Mouse (Mus musculus): ENCODE measurements around the gene Lsamp. TPM values are rescaled to one million over a fixed set of nuclear protein-coding genes. Genes with fewer than 3 reads are reported as not detected.
A peak's percentile ranks its signal among the peaks of the same experiment; 100 is the strongest.

Lsamp gene
- polyA plus RNA-seq, 1 experiment from 2014 or later: not detected

DNA sequence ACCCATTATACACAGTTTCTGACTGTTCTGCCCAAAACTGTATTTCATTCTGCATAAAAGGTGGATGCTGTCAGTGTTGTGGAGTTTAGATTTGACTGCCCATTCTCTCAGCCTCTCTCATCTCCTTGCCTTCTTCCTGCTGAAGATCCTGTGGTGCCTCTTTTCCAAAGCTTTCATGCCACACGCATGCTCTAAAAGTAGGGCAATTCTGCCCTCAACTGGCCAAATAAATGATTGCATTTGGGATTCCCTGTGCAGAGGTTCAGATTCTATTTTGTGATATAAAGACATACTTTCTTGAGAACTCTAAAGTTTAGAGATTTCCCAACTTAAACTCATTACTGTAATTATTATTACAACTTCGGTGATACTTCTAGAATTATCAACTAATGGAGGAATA lies 1260.5 kb downstream of the Lsamp start:
- DNase-seq (ENCODE audit: low read depth, low spot score) (no peak), ATAC-seq (no peak)
- H3K27me3 ChIP-seq: peaks cover 4% of the 10 kb centered on the region
- CTCF ChIA-PET: interaction anchor here (1.4 kb wide), 1 partner anchor 979 kb away, joined by 3 read pairs; no protein-coding TSS in a partner anchor
- peak; percentile 59 for TF ChIP-seq CTCF (IDR thresholded peaks at IDR 0.05)
- in situ Hi-C loops (cut with MboI; ENCODE audit: low pct_unique_long_range_greater_than_20kb): loop anchor here (10.0 kb wide), 1 partner anchor 780 kb away; no protein-coding TSS in a partner anchor
- POLR2A ChIA-PET: no interaction called here

DNA sequence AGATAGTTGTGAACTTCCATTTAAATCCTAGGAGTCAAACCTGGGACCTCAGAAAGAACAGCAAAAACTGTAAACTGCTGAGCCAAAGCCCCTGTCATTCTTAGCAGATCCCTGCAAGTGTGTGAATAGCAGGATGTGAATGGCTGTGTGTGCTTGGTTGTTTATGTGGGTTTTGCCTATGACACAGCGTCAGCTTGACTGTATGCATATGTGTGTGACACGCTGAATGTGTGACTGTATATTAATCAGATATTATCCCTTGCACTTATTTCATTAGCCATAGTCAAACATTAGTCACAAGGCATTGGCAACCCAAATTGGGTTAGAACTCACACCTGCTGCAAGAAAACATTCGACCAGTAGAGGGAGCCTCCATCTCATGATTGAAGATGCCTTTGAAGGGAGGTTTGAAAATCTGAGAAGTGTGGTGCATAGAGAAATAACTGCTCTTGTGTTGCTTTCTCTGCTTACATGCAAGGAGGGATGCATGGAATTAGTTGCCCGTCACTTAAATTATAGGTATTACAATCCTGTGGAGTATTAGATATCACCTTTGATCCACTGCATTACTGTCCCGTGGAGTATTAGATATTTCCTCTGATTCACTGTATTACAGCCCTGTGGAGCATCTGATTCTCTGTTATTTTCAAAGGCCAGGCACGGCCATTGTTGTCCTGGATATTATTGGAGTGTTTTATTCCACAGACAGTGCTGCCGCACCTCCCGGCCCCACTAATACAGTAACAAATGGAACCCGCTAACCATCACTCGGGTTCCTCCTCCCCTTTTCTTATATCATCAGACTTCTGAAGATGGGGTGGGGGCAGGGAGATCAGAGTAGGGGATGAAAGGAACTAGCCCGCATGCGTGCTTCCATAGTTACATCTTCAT lies 1274.2 kb downstream of the Lsamp start:
- ChIA-PET POLR2A (no interaction called here), CTCF (no interaction called here)
- in situ Hi-C loops (cut with MboI; ENCODE audit: low pct_unique_long_range_greater_than_20kb): loop anchor here (10.0 to 25.0 kb wide), 2 partner anchors 576 to 904 kb away; no protein-coding TSS in a partner anchor
- ATAC-seq (peak; percentile 51), DNase-seq (ENCODE audit: low read depth, low spot score) (no peak)
- H3K27me3 ChIP-seq: no peaks in the 10 kb centered on the region
- peak; percentile 71 for TF ChIP-seq CTCF (IDR thresholded peaks at IDR 0.05)

DNA sequence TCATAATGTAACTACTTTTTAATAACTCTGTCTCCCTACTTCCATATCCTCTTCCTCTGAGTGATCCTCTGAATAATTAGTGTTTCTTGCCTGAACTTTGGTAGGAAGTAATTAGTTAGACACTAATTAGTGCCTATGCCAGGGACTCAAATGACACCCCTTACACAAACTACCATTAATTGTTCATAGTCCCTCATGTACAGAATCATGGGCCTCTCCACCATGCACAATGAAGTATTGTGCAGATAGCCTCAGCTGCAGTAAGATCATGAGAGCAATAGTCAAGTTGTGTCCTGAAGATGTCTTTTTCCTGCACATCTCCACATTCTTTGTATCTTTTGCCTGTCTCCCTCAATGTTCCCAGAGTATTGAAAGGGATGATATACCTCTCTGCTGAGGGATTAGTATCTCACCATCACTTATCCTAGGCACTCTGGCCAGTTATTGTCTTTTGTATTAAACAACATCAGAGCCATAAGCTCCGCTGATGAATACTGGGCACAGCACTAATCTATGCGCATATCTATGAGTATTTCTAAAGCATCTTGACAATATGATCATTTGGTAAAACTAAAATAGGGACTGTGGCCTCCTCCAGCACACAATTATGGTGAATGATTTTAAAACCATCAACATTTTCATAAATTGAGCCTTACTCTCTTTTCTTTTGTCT lies 1292.0 kb downstream of the Lsamp start:
- no peak for TF ChIP-seq CTCF (IDR thresholded peaks at IDR 0.05)
- DNase-seq (ENCODE audit: low read depth, low spot score): no peak
- no peak for ATAC-seq
- H3K27me3 ChIP-seq: no peaks in the 10 kb centered on the region
- ChIA-PET POLR2A (interaction anchor here (0.6 kb wide), 1 partner anchor 1672 kb away, joined by 3 read pairs; no protein-coding TSS in a partner anchor), CTCF (no interaction called here)
- in situ Hi-C loops (cut with MboI; ENCODE audit: low pct_unique_long_range_greater_than_20kb): no loop called here

- POLR2A ChIA-PET: no interaction called here
- in situ Hi-C loops (cut with MboI; ENCODE audit: low pct_unique_long_range_greater_than_20kb): no loop called here
- no peak for DNase-seq (ENCODE audit: low read depth, low spot score)
Measured at GRCm38 (mm10) chr16:41317992-41318391, 1333.8 kb downstream of the Lsamp start.

GRCm38 (mm10) chr16:41343431-41343830 lies 1359.3 kb downstream of the Lsamp start:
- no peak for DNase-seq (ENCODE audit: low read depth, low spot score)
- ChIA-PET CTCF (no interaction called here), POLR2A (no interaction called here)
- in situ Hi-C loops (cut with MboI; ENCODE audit: low pct_unique_long_range_greater_than_20kb): no loop called here
- no peaks in the 10 kb centered on the region for H3K27me3 ChIP-seq
- TF ChIP-seq CTCF (IDR thresholded peaks at IDR 0.05): no peak
- no peak for ATAC-seq

More at GRCm38 (mm10) chr16:41317992-41318391, 1333.8 kb downstream of the Lsamp start:
- no peak for ATAC-seq
- CTCF ChIA-PET: no interaction called here
- no peak for TF ChIP-seq CTCF (IDR thresholded peaks at IDR 0.05)
- H3K27me3 ChIP-seq: no peaks in the 10 kb centered on the region

DNA sequence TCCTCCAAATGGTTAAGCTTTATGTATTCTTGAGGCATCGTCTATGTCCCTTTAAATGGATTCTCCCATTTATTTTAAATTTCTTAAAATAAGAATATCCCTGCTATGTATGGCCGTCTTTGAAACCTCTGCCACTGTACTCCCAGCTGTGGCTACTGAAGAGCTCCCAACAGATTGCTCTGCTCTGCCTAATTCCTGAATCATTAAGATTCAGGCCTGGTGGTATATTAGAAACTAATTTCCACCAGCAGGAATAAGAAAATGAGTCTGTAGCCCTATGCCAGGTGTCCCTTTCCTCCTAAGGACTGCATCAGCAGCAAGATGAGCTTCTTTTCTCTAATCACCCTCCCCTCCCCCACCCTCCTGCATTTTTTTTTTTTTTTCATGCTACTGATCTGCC lies 1381.0 kb downstream of the Lsamp start:
- DNase-seq (ENCODE audit: low read depth, low spot score) (no peak), ATAC-seq (no peak)
- no peak for TF ChIP-seq CTCF (IDR thresholded peaks at IDR 0.05)
- H3K27me3 ChIP-seq: peaks cover 2% of the 10 kb centered on the region
- ChIA-PET POLR2A (no interaction called here), CTCF (no interaction called here)
- in situ Hi-C loops (cut with MboI; ENCODE audit: low pct_unique_long_range_greater_than_20kb): no loop called here

DNA sequence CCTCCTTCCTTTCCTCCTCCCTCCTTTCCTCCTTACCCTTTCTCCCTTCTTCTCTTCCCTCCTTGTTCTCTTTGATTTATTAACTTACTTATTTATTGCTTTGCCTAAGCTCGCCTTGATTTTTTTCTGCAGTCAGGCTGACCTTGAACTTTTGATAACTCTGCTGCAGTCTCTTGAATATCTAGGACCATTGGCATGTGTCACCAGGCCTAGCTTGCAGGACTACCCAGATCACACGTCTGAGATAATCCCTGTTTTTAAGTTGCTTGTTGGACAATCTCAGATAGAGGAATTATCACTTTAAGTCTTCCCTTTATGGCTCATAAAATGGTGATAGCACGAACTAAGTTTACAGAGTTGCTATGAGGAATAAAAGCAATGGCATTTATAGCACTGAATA lies 1399.5 kb downstream of the Lsamp start:
- DNase-seq (ENCODE audit: low read depth, low spot score) (no peak), ATAC-seq (no peak)
- in situ Hi-C loops (cut with MboI; ENCODE audit: low pct_unique_long_range_greater_than_20kb): no loop called here
- CTCF ChIA-PET: no interaction called here
- no peaks in the 10 kb centered on the region for H3K27me3 ChIP-seq
- POLR2A ChIA-PET: no interaction called here
- no peak for TF ChIP-seq CTCF (IDR thresholded peaks at IDR 0.05)

GRCm38 (mm10) chr16:41384288-41384687 lies 1400.1 kb downstream of the Lsamp start:
- DNase-seq (ENCODE audit: low read depth, low spot score) (no peak), ATAC-seq (no peak)
- CTCF ChIA-PET: no interaction called here
- POLR2A ChIA-PET: no interaction called here
- in situ Hi-C loops (cut with MboI; ENCODE audit: low pct_unique_long_range_greater_than_20kb): no loop called here
- TF ChIP-seq CTCF (IDR thresholded peaks at IDR 0.05): no peak
- H3K27me3 ChIP-seq: no peaks in the 10 kb centered on the region

DNA sequence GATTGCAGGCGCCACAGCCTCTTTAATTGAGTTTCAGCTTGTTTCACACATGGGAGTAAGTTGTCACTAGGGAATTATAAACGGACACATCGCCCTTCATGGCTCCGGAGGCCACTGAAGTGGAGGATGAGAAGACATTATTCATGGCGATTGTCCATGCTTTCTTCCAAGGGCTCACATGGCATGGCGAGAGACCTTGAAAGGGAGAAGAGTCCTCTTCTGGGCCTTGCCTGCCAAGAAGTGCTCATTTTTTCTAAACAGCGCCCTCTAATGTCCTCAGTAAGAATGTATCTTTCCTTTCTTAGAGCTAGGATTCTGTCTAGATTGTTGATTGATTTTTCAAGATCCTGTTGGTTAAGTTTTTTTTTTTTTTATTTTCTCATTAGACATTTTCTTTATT lies 1424.7 kb downstream of the Lsamp start:
- DNase-seq (ENCODE audit: low read depth, low spot score): no peak
- TF ChIP-seq CTCF (IDR thresholded peaks at IDR 0.05): peak; percentile 7
- no peak for ATAC-seq
- in situ Hi-C loops (cut with MboI; ENCODE audit: low pct_unique_long_range_greater_than_20kb): no loop called here
- H3K27me3 ChIP-seq: peaks cover 23% of the 10 kb centered on the region
- POLR2A ChIA-PET: no interaction called here
- CTCF ChIA-PET: no interaction called here

- TF ChIP-seq CTCF (IDR thresholded peaks at IDR 0.05): no peak
- in situ Hi-C loops (cut with MboI; ENCODE audit: low pct_unique_long_range_greater_than_20kb): no loop called here
- DNase-seq (ENCODE audit: low read depth, low spot score) (no peak), ATAC-seq (no peak)
- ChIA-PET POLR2A (no interaction called here), CTCF (interaction anchor here (1.4 kb wide), 1 partner anchor 11 kb away, joined by 3 read pairs; no protein-coding TSS in a partner anchor)
- H3K27me3 ChIP-seq: peaks cover 14% of the 10 kb centered on the region
Measured at GRCm38 (mm10) chr16:41410671-41411070, 1426.5 kb downstream of the Lsamp start.

GRCm38 (mm10) chr16:41417363-41417762 lies 1433.2 kb downstream of the Lsamp start:
- ATAC-seq (no peak), DNase-seq (ENCODE audit: low read depth, low spot score) (no peak)
- ChIA-PET POLR2A (no interaction called here), CTCF (no interaction called here)
- peaks cover 5% of the 10 kb centered on the region for H3K27me3 ChIP-seq
- TF ChIP-seq CTCF (IDR thresholded peaks at IDR 0.05): no peak
- in situ Hi-C loops (cut with MboI; ENCODE audit: low pct_unique_long_range_greater_than_20kb): no loop called here

All from Patski (cell line).